Mouse (Mus musculus) CH12.LX (cell line): ENCODE results near the gene Efhd2. TPM values are rescaled to one million over a fixed set of nuclear protein-coding genes. Genes with fewer than 3 reads are reported as not detected.

Experiments used
- DNase-seq: peaks from one replicate; pipeline ENCODE4 v3.0.0-alpha.2; 2013; ENCODE audit errors: extremely low read depth
- H3K27ac ChIP-seq: 2 replicates; pipeline ENCODE4 v1.5.1; 2012; ENCODE audit warnings: low read depth, mild to moderate bottlenecking, control low read depth, moderate library complexity; ENCODE audit not compliant: insufficient read depth
- H3K27me3 ChIP-seq: replicated peaks from 2 replicates; pipeline ENCODE3; 2012; ENCODE audit warnings: inconsistent platforms
- H3K36me3 ChIP-seq, 2 experiments: replicated peaks in 1 of 2; 2 replicates each; pipeline versions ENCODE3 to v1.6.1; 2012; ENCODE audit warnings: inconsistent platforms in 1 of 2, low read length in 1 of 2, mild to moderate bottlenecking in 1 of 2, mixed read lengths in 1 of 2, moderate library complexity in 1 of 2; ENCODE audit not compliant: control insufficient read depth in 1 of 2, insufficient read depth in 1 of 2
- H3K4me1 ChIP-seq, 2 experiments: 2 replicates each; pipeline ENCODE4 v1.6.1; 2012; ENCODE audit warnings: inconsistent platforms in 1 of 2, moderate library complexity in 1 of 2; ENCODE audit not compliant: insufficient read depth in 2 of 2, control insufficient read depth in 1 of 2
- H3K4me2 ChIP-seq: 2 replicates; pipeline ENCODE4 v1.6.1; 2012; ENCODE audit warnings: low read depth, mild to moderate bottlenecking, control low read depth; ENCODE audit not compliant: poor library complexity, insufficient read depth, severe bottlenecking
- H3K4me3 ChIP-seq, 3 experiments: fragments of 150-350 bp in 1 of 3; sonication (generic) in 1 of 3; replicated peaks in 1 of 3; 2 replicates each; pipeline versions ENCODE3 to v1.5.1; 2011 to 2012; ENCODE audit warnings: low read depth in 2 of 3, low read length in 2 of 3, mild to moderate bottlenecking in 2 of 3, moderate library complexity in 2 of 3, control low read depth in 1 of 3, improper control_type of control experiment in 1 of 3, inconsistent platforms in 1 of 3, mixed read lengths in 1 of 3; ENCODE audit not compliant: poor library complexity in 1 of 3
- H3K79me2 ChIP-seq: replicated peaks from 2 replicates; pipeline ENCODE4 v1.6.1; 2012; ENCODE audit warnings: mild to moderate bottlenecking, moderate library complexity; ENCODE audit not compliant: control insufficient read depth, poor library complexity, insufficient read depth, severe bottlenecking; ENCODE audit errors: extremely low read depth
- H3K9ac ChIP-seq: 2 replicates; pipeline ENCODE4 v1.6.1; 2012; ENCODE audit warnings: low read depth, mild to moderate bottlenecking, control low read depth, moderate library complexity; ENCODE audit not compliant: insufficient read depth
- H3K9me3 ChIP-seq: replicated peaks from 2 replicates; pipeline ENCODE3; 2012; ENCODE audit warnings: low read length, inconsistent platforms, mixed read lengths
- CHD1 ChIP-seq: IDR thresholded peaks from 2 replicates; pipeline ENCODE4 v1.6.1; 2012; ENCODE audit warnings: low read depth, low read length, improper control_type of control experiment, inconsistent platforms
- CHD2 ChIP-seq: IDR thresholded peaks from 2 replicates; pipeline ENCODE4 v1.6.1; 2011; ENCODE audit warnings: low read length, improper control_type of control experiment
- EP300 ChIP-seq: IDR thresholded peaks from 2 replicates; pipeline ENCODE4 v1.6.1; 2011; ENCODE audit warnings: low read length, improper control_type of control experiment
- HCFC1 ChIP-seq: IDR thresholded peaks from 2 replicates; pipeline ENCODE4 v1.6.1; 2012; ENCODE audit warnings: low read depth, mild to moderate bottlenecking, inconsistent platforms, low read length, improper control_type of control experiment
- IRF4 ChIP-seq: IDR thresholded peaks from 2 replicates; pipeline ENCODE4 v1.6.1; 2014; ENCODE audit warnings: low read depth, mild to moderate bottlenecking, inconsistent platforms, low read length, improper control_type of control experiment
- JUN ChIP-seq: IDR thresholded peaks from 2 replicates; pipeline ENCODE4 v1.6.1; 2011; ENCODE audit warnings: low read depth, mild to moderate bottlenecking, low read length, improper control_type of control experiment, moderate library complexity; ENCODE audit not compliant: insufficient read depth
- KAT2A ChIP-seq: IDR thresholded peaks from 2 replicates; pipeline ENCODE4 v1.6.1; 2012; ENCODE audit warnings: low read length, improper control_type of control experiment, inconsistent platforms; ENCODE audit not compliant: insufficient replicate concordance
- NELFE ChIP-seq: IDR thresholded peaks from 2 replicates; pipeline ENCODE4 v1.6.1; 2011; ENCODE audit warnings: low read depth, low read length, improper control_type of control experiment
- NRF1 ChIP-seq: IDR thresholded peaks from 2 replicates; pipeline ENCODE4 v1.6.1; 2014; ENCODE audit warnings: low read depth, mild to moderate bottlenecking, inconsistent platforms, low read length, improper control_type of control experiment, moderate library complexity
- PAX5 ChIP-seq: IDR thresholded peaks from 2 replicates; pipeline ENCODE4 v1.6.1; 2012; ENCODE audit warnings: low read length, inconsistent platforms, mixed read lengths
- POLR2AphosphoS2 ChIP-seq: IDR thresholded peaks from 2 replicates; pipeline ENCODE4 v1.6.1; 2011; ENCODE audit warnings: low read depth, low read length, improper control_type of control experiment
- RCOR1 ChIP-seq: conservative IDR thresholded peaks from 2 replicates; pipeline ENCODE4 v1.6.1; 2012; ENCODE audit warnings: low read depth, mild to moderate bottlenecking, inconsistent platforms, low read length, improper control_type of control experiment
- TBP ChIP-seq: conservative IDR thresholded peaks from 2 replicates; pipeline ENCODE4 v1.6.1; 2011; ENCODE audit warnings: low read depth, low read length, improper control_type of control experiment
- ZKSCAN1 ChIP-seq: IDR thresholded peaks from 2 replicates; pipeline ENCODE4 v1.6.1; 2012; ENCODE audit warnings: low read depth, inconsistent platforms, low read length, improper control_type of control experiment, borderline replicate concordance
- ZMIZ1 ChIP-seq: IDR thresholded peaks from 2 replicates; pipeline ENCODE4 v1.6.1; 2012; ENCODE audit warnings: low read depth, mild to moderate bottlenecking, inconsistent platforms, low read length, improper control_type of control experiment
- dilution Hi-C: fragments of 300-500 bp; cut with MboI; formaldehyde crosslinking; loops from 2 replicates; pipeline ENCODE4 v1.14.3; 2020; ENCODE audit warnings: low sequenced_read_pairs; ENCODE audit not compliant: extremely low pct_unique_long_range_greater_than_20kb, extremely low pct_ligation_motif_present
- in situ Hi-C: fragments of 300-500 bp; cut with MboI; formaldehyde crosslinking; loops from 3 replicates; pipeline ENCODE4 v1.14.3; 2019; ENCODE audit warnings: low sequenced_read_pairs, low pct_ligation_motif_present, low pct_unique_long_range_greater_than_20kb, mixed read lengths
- polyA plus RNA-seq: library from polyadenylated mRNA; unstranded; fragments of >175 nt; gene quantifications from 2 replicates; pipeline ENCODE4 v1.2.1, GENCODE M21; 2012; ENCODE audit warnings: low read depth; ENCODE audit not compliant: insufficient read length
- total RNA-seq, 2 experiments: library from RNA; depleted of rRNA; stranded (reverse); fragments of 300-350 nt in 1 of 2; fragments of >200 nt in 1 of 2; gene quantifications; 2 replicates each; pipeline ENCODE4 v1.2.3; 2012 to 2014

The Efhd2 gene
- total and polyA plus RNA-seq, 3 experiments: 43.8 to 143 (median 44.1) TPM

DNA sequence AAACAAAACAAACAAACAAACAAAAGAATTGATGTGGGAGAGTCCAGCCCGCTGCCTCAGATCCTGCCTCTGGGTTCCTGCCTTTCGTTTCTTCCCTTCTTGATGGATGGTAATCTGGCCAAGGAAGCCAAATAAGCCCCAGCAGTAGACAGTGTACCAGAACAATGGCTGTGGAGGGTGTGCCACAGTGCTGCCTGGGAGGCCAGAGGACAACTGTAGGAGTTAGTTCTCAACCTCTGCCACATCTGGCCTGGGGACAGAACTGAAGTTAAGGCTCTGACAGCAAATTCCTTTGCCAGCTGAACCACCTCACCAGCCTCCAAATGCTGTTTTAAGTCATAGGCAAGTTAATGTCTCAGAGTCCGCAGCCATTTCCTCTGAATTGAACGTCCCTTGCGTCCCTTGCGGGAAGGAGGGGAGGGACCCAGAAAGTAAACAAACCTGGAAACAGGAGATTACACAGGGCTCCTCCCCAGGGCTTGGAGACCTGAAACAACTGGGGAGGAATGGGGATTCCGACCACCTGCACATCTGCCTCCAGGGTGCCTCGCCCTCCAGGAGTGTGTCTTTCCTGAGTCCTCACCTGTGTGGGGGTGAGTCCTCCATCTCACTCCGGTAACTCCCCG is 6.7 kb upstream of the Efhd2 start:
- H3K4me1 ChIP-seq: 0 out of 4 replicates have a peak, but pooled peaks cover 2% of the 10 kb centered on the region in 2 experiments
- no peak overlapping the region for H3K9ac ChIP-seq
- no peaks in the 10 kb centered on the region for H3K36me3 ChIP-seq
- in situ Hi-C loops: no loop called here
- no peaks in the 10 kb centered on the region for H3K9me3 ChIP-seq
- no peak overlapping the region for H3K4me3 ChIP-seq
- DNase-seq: no peak
- TF ChIP-seq EP300 (no peak), CHD2 (no peak), CHD1 (no peak), JUN (no peak), PAX5 (no peak), POLR2AphosphoS2 (no peak), HCFC1 (no peak), NELFE (no peak), NRF1 (no peak), TBP (no peak)
- TF ChIP-seq, all 38 proteins: peak for 0
- Histone ChIP-seq H3K27ac (no peak overlapping the region), H3K4me2 (no peak overlapping the region), H3K27me3 (peaks cover 4% of the 10 kb centered on the region), H3K79me2 (no peaks in the 10 kb centered on the region)
- dilution Hi-C loops: no loop called here

- H3K4me3 ChIP-seq: no peak overlapping the region
- no peaks in the 10 kb centered on the region for H3K79me2 ChIP-seq
- no peak overlapping the region for H3K9ac ChIP-seq
- H3K27ac ChIP-seq: no peak overlapping the region
- H3K9me3 ChIP-seq: no peaks in the 10 kb centered on the region
- dilution Hi-C loops (no loop called here), in situ Hi-C loops (no loop called here)
- H3K4me2 ChIP-seq: no peak overlapping the region
- DNase-seq: no peak
- no peak for TF ChIP-seq ZMIZ1
- TF ChIP-seq RCOR1: no peak
- TF ChIP-seq NELFE: no peak
- TF ChIP-seq CHD2: no peak
- TF ChIP-seq KAT2A: no peak
- TF ChIP-seq ZKSCAN1: no peak
- no peak for TF ChIP-seq PAX5
- no peak for TF ChIP-seq IRF4
- TF ChIP-seq TBP: no peak
- TF ChIP-seq POLR2AphosphoS2: no peak
- no peaks in the 10 kb centered on the region for H3K36me3 ChIP-seq
- peaks cover 0 to 11% of the 10 kb centered on the region in 2 experiments; a peak in 2 of 4 replicates for H3K4me1 ChIP-seq
- peaks cover 8% of the 10 kb centered on the region for H3K27me3 ChIP-seq
These were observed 5.2 kb upstream of the Efhd2 start for GRCm38 (mm10) chr4:141879875-141880274.
